Mouse (Mus musculus) gastrocnemius, adult 2 months (tissue): Measurements from ENCODE around the gene Acss1. TPM values are rescaled to one million over a fixed set of nuclear protein-coding genes. Genes with fewer than 3 reads are reported as not detected.

ENCODE experiments used
- DNase-seq: peaks from one replicate; pipeline ENCODE4 v3.0.0; 2022
- H3K27ac ChIP-seq: fragments of 200-600 bp; 2 replicates; pipeline ENCODE4 v1.8.1; 2022; ENCODE audit warnings: mild to moderate bottlenecking
- H3K4me3 ChIP-seq: fragments of 200-600 bp; 2 replicates; pipeline ENCODE4 v1.8.1; 2022; ENCODE audit warnings: mild to moderate bottlenecking, moderate library complexity
- CTCF ChIP-seq: fragments of 200-600 bp; IDR thresholded peaks from 2 replicates; pipeline ENCODE4 v1.8.1; 2022; ENCODE audit warnings: antibody characterized with exemption, mild to moderate bottlenecking, moderate library complexity
- intact Hi-C: fragments of 180-260 bp; cut with DNase I; formaldehyde crosslinking; loops from one replicate; pipeline ENCODE4 v1.15.1; 2025
- long read RNA-seq, 2 experiments: library from polyadenylated mRNA; stranded (forward); transcript quantifications; one replicate each; pipeline ENCODE4 v2.0.0; 2021
- total RNA-seq, 2 experiments: library from RNA; stranded (reverse); gene quantifications; 2 replicates each; pipeline ENCODE4 v1.2.3; 2021

Acss1 gene
- 10 to 100 TPM; 12.9 to 38.7 TPM for total RNA-seq
- long read RNA-seq, experiment 1, transcript Acss1-201 (14 exons, 3,618 nt), result major isoform, 128 of 138 reads
- long read RNA-seq, experiment 1, partial matches to known transcripts, result 2 of 138 reads
- long read RNA-seq, experiment 1, other reads (novel, unspliced or antisense), result 8 of 138 reads
- long read RNA-seq, experiment 2, transcript Acss1-201 (14 exons, 3,618 nt), result major isoform, 125 of 141 reads
- long read RNA-seq, experiment 2, partial matches to known transcripts, result 3 of 141 reads
- long read RNA-seq, experiment 2, other reads (novel, unspliced or antisense), result 13 of 141 reads

- H3K27ac ChIP-seq, result peak within 1 kb of the TSS; percentile 90
- no peak for TF ChIP-seq CTCF
- peak within 1 kb of the TSS; percentile 80 for H3K4me3 ChIP-seq
- peak; percentile 82 for DNase-seq
- intact Hi-C loops, result no loop called here
Observed at GRCm38 (mm10) chr2:150667820-150668766, at the start of gene Acss1. Gene Acss1 (minus strand): TSS chr2:150668500.

DNA sequence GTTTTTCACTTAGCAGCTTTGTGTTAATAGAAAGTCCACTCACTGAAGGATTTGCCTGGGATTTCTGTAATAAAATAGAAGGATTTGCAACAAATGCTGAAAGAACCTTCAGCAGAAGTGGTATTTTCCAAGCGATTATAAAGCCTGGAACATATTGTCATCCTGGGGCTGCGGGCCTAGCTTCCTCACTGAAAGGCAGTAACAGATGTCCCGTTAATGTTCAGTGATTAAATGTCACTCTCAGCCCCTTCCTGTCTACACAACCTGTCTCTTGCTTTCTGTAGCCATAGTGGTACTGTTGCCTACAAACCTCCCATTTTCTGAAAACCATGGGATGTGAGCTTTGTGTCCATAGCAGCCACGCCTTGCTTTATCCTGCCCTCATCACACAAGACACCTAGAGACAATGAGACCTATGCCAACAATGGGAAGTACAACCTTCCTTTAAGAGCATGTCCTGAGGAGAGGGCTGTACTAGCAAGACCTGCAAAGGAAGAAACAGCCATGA lies 43.9 kb upstream of the Acss1 start:
- no peak overlapping the region for H3K4me3 ChIP-seq
- DNase-seq, result no peak
- intact Hi-C loops, result no loop called here
- no peak for TF ChIP-seq CTCF
- no peak overlapping the region for H3K27ac ChIP-seq

- no peak overlapping the region for H3K27ac ChIP-seq
- DNase-seq, result no peak
- intact Hi-C loops, result no loop called here
- no peak for TF ChIP-seq CTCF
- H3K4me3 ChIP-seq, result no peak overlapping the region
Observed at GRCm38 (mm10) chr2:150691481-150692170, 23.3 kb upstream of the Acss1 start.

- DNase-seq, result no peak
- no peak overlapping the region for H3K4me3 ChIP-seq
- intact Hi-C loops, result no loop called here
Observed at GRCm38 (mm10) chr2:150690216-150690615, 21.9 kb upstream of the Acss1 start.

GRCm38 (mm10) chr2:150689223-150689800 lies 21.0 kb upstream of the Acss1 start, which contains the start of gene Vsx1:
Gene Vsx1 (minus strand): TSS chr2:150689360.
- intact Hi-C loops, result no loop called here
- peak within 1 kb of the TSS; percentile 61 for H3K4me3 ChIP-seq

More at GRCm38 (mm10) chr2:150690216-150690615, 21.9 kb upstream of the Acss1 start:
- H3K27ac ChIP-seq, result no peak overlapping the region
- TF ChIP-seq CTCF, result no peak

DNA sequence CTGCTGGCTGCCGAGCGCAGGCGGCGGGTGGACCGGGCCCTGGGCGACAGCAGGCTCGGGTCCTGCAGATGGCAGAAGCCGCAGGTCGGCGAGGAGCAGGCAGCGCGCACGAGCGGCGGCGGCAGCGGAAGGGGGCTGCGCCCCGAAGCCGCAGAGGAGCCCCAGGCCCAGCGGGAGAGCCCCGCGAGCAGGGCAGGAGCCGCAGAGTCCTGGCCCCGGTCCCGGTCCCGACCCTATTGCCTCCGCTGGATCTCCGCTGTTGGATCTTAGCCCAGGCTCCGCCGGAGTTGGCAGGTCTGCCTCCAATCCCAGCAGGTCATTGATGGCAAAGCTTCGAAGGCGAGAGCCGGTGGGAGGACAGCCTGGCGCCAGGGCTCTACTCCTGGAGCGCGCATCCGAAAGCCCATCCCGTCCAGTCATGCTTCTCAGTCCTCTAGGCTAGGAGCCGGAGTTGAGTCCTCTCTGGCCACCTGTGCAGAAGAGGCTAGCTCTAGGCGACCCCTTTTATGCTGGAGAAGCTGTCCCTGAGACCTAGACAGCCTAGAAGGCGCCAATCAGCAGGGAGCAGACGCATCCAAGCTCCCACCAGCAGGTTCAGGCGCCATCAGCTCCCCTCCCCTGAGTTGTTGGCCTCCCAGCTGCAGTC lies 20.4 kb upstream of the Acss1 start:
- no peak for TF ChIP-seq CTCF
- peak overlapping the region; percentile 61 for H3K4me3 ChIP-seq
- intact Hi-C loops, result no loop called here
- no peak overlapping the region for H3K27ac ChIP-seq
- peak; percentile 61 for DNase-seq

More at GRCm38 (mm10) chr2:150689223-150689800, 21.0 kb upstream of the Acss1 start, which contains the start of gene Vsx1:
- no peak for TF ChIP-seq CTCF
- DNase-seq, result no peak
- H3K27ac ChIP-seq, result no peak within 1 kb of the TSS

DNA sequence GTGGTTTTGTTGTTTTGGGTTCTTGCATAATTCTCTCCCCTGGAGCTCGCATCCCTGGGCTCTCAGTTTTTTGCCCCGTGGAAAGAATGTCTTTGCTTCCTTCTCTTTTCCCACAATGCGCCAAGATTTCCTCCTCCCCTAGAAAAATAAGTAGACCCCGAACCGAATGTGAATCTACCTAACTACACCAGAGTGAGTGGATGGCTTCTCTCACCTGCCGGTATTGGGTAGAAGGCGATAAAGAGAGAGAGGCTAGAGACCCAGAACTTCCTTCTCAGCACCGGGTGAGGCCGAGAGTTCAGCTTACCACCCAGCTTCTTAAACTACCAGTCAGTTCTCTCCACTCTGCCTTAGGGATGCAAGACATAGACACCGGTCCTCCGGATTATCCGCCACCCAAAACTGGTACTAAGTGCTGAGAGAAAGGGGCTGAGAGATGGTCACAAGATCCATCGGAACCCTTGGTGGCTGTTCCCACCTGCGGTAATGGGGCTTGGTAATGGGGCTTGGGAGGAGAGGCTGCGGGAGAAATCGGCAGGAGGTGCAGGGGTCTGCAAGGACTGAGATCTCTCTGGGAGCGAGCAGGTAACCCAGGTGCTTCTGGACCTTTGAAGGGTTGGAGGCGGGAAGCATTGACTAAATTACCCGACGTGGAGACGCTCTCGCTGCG lies 19.7 kb upstream of the Acss1 start:
- TF ChIP-seq CTCF, result no peak
- intact Hi-C loops, result no loop called here
- Histone ChIP-seq H3K27ac (no peak overlapping the region), H3K4me3 (peak overlapping the region; percentile 61)
- no peak for DNase-seq

DNA sequence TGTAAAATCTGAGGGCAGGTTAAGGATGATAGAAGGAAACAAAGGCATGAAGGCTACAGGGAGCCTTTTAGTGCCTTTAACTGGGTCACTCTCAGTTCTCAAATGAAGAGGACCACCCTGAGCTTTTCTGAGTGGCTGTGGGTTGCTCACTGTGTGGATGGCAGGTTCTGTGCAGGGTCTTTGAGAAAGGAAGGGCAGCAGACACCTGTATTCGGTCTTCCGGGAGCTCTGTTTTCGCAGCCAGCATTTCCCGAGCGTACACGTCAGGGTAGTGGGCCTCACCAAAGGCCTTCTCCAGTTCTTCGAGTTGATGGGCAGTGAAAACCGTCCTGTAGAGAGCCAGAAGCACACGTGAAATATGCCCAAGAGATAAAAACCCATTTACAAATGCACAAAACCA lies 17.1 kb upstream of the Acss1 start:
- no peak for TF ChIP-seq CTCF
- DNase-seq, result no peak
- intact Hi-C loops, result no loop called here
- H3K4me3 ChIP-seq, result no peak overlapping the region
- H3K27ac ChIP-seq, result no peak overlapping the region

DNA sequence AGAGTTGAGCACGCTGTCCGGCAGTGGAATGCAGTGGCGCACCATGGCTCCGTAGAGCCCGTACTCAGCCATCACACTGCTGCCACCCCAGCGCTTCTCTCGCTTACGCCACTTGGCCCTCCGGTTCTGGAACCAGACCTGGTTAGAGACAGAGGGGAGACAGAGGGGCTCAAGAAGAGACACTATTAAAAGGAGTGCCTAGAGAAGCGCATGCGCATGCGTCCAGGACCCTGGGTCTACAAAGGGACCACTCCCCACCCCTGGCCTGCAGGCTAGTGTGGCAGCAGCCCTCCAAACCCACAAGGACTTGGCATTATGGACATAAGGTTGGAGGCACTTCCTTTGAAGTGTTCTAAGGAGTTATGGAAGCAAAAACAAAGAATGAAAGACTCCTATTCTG lies 16.2 kb upstream of the Acss1 start:
- intact Hi-C loops, result no loop called here
- TF ChIP-seq CTCF, result no peak
- no peak overlapping the region for H3K4me3 ChIP-seq
- no peak overlapping the region for H3K27ac ChIP-seq
- no peak for DNase-seq

DNA sequence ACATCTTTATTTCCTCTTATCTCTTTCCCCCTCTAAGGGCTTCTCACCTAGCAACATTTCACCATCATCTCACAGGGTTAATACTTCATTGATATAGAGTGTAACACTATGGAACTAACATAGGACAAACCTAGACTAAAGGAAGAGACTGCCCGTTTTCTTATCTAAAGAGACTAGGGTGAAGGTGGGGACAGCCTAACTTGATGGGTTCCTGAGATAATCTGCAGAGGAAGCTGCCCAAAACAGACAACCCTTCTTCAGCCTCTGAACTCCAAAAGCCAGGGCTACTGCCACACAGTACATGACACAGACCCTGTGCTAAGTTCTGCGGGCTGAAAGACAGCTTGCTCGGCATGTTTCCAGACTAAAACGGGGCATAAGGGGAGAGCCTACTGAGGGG lies 13.3 kb upstream of the Acss1 start:
- Histone ChIP-seq H3K27ac (no peak overlapping the region), H3K4me3 (no peak overlapping the region)
- intact Hi-C loops, result no loop called here
- DNase-seq, result no peak
- no peak for TF ChIP-seq CTCF

- TF ChIP-seq CTCF, result peak; percentile 91
- no peak overlapping the region for H3K27ac ChIP-seq
- intact Hi-C loops, result loop anchor here (1.0 to 10.0 kb wide), 4 partner anchors 70 to 814 kb away; partner anchors contain the start of genes Abhd12, Gins1 and Nsfl1c
- DNase-seq, result peak; percentile 77
- H3K4me3 ChIP-seq, result no peak overlapping the region
Observed at GRCm38 (mm10) chr2:150678392-150678791, 10.1 kb upstream of the Acss1 start.
